Mouse (Mus musculus) kidney, postnatal 36 days (tissue): ENCODE data around the gene Stat2.

Experiments
- DNase-seq, 2 experiments: peaks; one replicate each; pipeline ENCODE4 v3.0.0; 2021 to 2022; ENCODE audit warnings: mixed read lengths in 2 of 2

The Stat2 gene

GRCm38 (mm10) chr10:128270287-128270841 is at the start of gene Stat2:
Stat2 (plus strand) TSS chr10:128270559.
- peak; percentile 99 for DNase-seq

GRCm38 (mm10) chr10:128221533-128222286 is 48.6 kb upstream of the Stat2 start:
- DNase-seq, result peak; percentile 26 to 36

- no peak for DNase-seq
Measured at GRCm38 (mm10) chr10:128225064-128225463, 45.3 kb upstream of the Stat2 start.

GRCm38 (mm10) chr10:128225538-128225937 is 44.8 kb upstream of the Stat2 start, which contains the start of gene Mip:
Mip (plus strand) TSS chr10:128225838.
- no peak for DNase-seq

- no peak for DNase-seq
Measured at GRCm38 (mm10) chr10:128227592-128227991, 42.8 kb upstream of the Stat2 start.

- no peak for DNase-seq
Measured at GRCm38 (mm10) chr10:128228009-128228408, 42.4 kb upstream of the Stat2 start.

GRCm38 (mm10) chr10:128230582-128230981 is 39.8 kb upstream of the Stat2 start:
- no peak for DNase-seq

GRCm38 (mm10) chr10:128231146-128231545 is 39.2 kb upstream of the Stat2 start:
- no peak for DNase-seq

GRCm38 (mm10) chr10:128231697-128232419 is 38.5 kb upstream of the Stat2 start, which contains the start of gene Timeless:
Timeless (plus strand) TSS chr10:128232065.
- peak; percentile 82 to 94 for DNase-seq

GRCm38 (mm10) chr10:128232420-128232985 is 37.9 kb upstream of the Stat2 start:
- peak; percentile 67 to 85 for DNase-seq

- no peak for DNase-seq
Measured at GRCm38 (mm10) chr10:128236321-128236720, 34.0 kb upstream of the Stat2 start.

GRCm38 (mm10) chr10:128237807-128238480 is 32.4 kb upstream of the Stat2 start:
- peak; percentile 27 to 51 for DNase-seq

- no peak for DNase-seq
Measured at GRCm38 (mm10) chr10:128239140-128239539, 31.2 kb upstream of the Stat2 start.

- no peak for DNase-seq
Measured at GRCm38 (mm10) chr10:128240131-128240530, 30.2 kb upstream of the Stat2 start.

GRCm38 (mm10) chr10:128243252-128243651 is 27.1 kb upstream of the Stat2 start:
- DNase-seq, result peak in 1 of 2 experiments; percentile 31

GRCm38 (mm10) chr10:128244121-128244520 is 26.2 kb upstream of the Stat2 start:
- DNase-seq, result no peak

GRCm38 (mm10) chr10:128247020-128247732 is 23.2 kb upstream of the Stat2 start:
- DNase-seq, result peak; percentile 69 to 79

GRCm38 (mm10) chr10:128250565-128250964 is 19.8 kb upstream of the Stat2 start:
- DNase-seq, result no peak

GRCm38 (mm10) chr10:128253677-128254255 is 16.6 kb upstream of the Stat2 start, which contains the start of gene Apon:
Apon (plus strand) TSS chr10:128254096.
- no peak for DNase-seq

- no peak for DNase-seq
Measured at GRCm38 (mm10) chr10:128255925-128256324, 14.4 kb upstream of the Stat2 start.

- DNase-seq, result no peak
Measured at GRCm38 (mm10) chr10:128256328-128256727, 14.0 kb upstream of the Stat2 start.
